Mouse (Mus musculus) embryo, embryonic 10 days (tissue): ENCODE measurements around the gene Spred1.
A peak's percentile ranks its signal among the peaks of the same experiment; 100 is the strongest.
"Not testable (repeated sequence)": the region's sequence is repeated elsewhere in the genome, so short reads cannot be mapped to it uniquely, and the experiment has no call there.

Experiments used
- DNase-seq: peaks from one replicate; pipeline ENCODE4 v3.0.0-alpha.2; 2015; ENCODE audit warnings: low spot score

Gene Spred1

GRCm38 (mm10) chr2:117119291-117120245, 1.6 kb upstream of the Spred1 start:
- DNase-seq = peak; percentile 86

- peak; percentile 96 for DNase-seq
Observed at GRCm38 (mm10) chr2:117120246-117121211, 645 bp upstream of the Spred1 start.

- DNase-seq = no peak
Observed at GRCm38 (mm10) chr2:117121984-117122605, 921 bp downstream of the Spred1 start.

GRCm38 (mm10) chr2:117122701-117123337, 1.6 kb downstream of the Spred1 start:
- DNase-seq = peak; percentile 74

- no peak for DNase-seq
Observed at GRCm38 (mm10) chr2:117123701-117124100, 2.5 kb downstream of the Spred1 start.

GRCm38 (mm10) chr2:117124839-117125238, 3.7 kb downstream of the Spred1 start:
- DNase-seq = no peak

- no peak for DNase-seq
Observed at GRCm38 (mm10) chr2:117129156-117129555, 8.0 kb downstream of the Spred1 start.

- not testable (repeated sequence) for DNase-seq
Observed at GRCm38 (mm10) chr2:117131041-117131440, 9.9 kb downstream of the Spred1 start.

GRCm38 (mm10) chr2:117131910-117132309, 10.7 kb downstream of the Spred1 start:
- no peak for DNase-seq

GRCm38 (mm10) chr2:117133541-117133940, 12.4 kb downstream of the Spred1 start:
- no peak for DNase-seq

GRCm38 (mm10) chr2:117137751-117138150, 16.6 kb downstream of the Spred1 start:
- no peak for DNase-seq

GRCm38 (mm10) chr2:117138932-117139331, 17.8 kb downstream of the Spred1 start:
- DNase-seq = no peak

- no peak for DNase-seq
Observed at GRCm38 (mm10) chr2:117139977-117140376, 18.8 kb downstream of the Spred1 start.

- no peak for DNase-seq
Observed at GRCm38 (mm10) chr2:117143106-117143505, 21.9 kb downstream of the Spred1 start.

GRCm38 (mm10) chr2:117146026-117146425, 24.9 kb downstream of the Spred1 start:
- DNase-seq = no peak

GRCm38 (mm10) chr2:117146617-117147016, 25.4 kb downstream of the Spred1 start:
- no peak for DNase-seq

GRCm38 (mm10) chr2:117152161-117152560, 31.0 kb downstream of the Spred1 start:
- no peak for DNase-seq

- DNase-seq = no peak
Observed at GRCm38 (mm10) chr2:117168379-117168778, 47.2 kb downstream of the Spred1 start.

- no peak for DNase-seq
Observed at GRCm38 (mm10) chr2:117169037-117169436, 47.9 kb downstream of the Spred1 start.

- no peak for DNase-seq
Observed at GRCm38 (mm10) chr2:117172981-117173380, 51.8 kb downstream of the Spred1 start.

- DNase-seq = no peak
Observed at GRCm38 (mm10) chr2:117176066-117176465, 54.9 kb downstream of the Spred1 start.
